Mouse (Mus musculus) stomach, adult 2 months (tissue): ENCODE data around the gene 1700016D06Rik. TPM values are rescaled to one million over a fixed set of nuclear protein-coding genes. Genes with fewer than 3 reads are reported as not detected.

ENCODE experiments used
- polyA plus RNA-seq: library from polyadenylated mRNA; depleted of rRNA; stranded (reverse); fragments of >200 nt; gene quantifications from 2 replicates; pipeline ENCODE4 v1.2.3, GENCODE M21; 2012; rRNA removed

The 1700016D06Rik gene
- polyA plus RNA-seq: not detected in 2 replicates

DNA sequence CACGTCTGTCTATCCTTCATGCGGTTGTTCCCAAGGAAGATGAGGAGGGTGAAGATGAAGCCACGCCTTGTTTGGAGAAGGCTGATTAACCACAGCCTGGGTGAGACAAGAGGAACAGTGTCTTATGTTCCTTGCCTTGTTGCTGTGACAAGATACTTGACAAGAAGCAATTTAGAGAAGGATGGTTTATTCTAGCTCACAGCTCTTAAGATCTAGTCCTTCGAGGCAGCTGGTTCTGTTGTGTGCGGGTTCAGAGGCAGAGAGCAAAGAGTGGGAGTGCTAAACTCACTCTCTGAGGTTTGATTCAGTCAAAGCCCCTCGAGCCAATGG is at the start of gene 1700016D06Rik:
Gene 1700016D06Rik (minus strand): TSS at position 31 of the 330 bp plus-strand sequence.

DNA sequence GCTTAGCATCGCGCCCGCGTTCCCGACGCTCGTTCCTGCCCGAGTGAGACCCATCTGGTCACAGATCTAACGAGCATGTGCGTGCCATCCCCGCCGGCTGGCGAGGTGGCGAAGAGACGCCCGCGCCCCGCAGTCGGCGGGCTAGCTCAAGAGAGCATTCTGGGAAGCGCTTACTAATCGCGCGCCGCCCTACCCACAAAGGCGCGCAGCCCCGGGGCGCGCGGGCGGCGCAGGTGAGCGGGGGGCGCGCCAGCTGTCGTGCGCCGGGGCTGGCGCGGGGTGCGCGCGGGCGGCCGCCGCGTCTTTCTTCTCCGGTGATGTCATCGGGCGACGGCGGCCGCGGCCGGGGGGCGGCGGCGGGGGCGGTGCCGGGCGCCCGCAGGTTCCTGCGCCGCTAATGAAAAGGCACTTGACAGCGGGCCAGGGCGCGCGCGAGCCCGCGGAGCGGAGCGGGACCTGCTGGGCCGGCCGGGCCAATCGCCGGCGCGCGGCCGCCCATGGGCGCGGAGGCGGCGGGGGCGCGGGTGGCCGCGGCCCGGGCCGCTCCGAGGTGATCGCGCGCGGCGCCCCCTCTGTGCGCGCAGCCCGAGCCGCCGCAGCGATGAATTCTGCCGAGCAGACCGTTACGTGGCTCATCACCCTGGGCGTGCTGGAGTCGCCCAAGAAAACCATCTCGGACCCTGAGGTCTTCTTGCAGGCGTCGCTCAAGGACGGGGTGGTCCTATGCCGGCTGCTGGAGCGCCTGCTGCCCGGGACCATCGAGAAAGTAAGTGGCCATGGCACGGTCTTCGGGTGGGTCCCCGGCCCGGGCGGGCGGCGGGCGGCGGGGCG is 27.0 kb upstream of the 1700016D06Rik start, which contains the start of gene Arhgef7:
Gene Arhgef7 (plus strand): TSS at position 71 of the 831 bp plus-strand sequence.

DNA sequence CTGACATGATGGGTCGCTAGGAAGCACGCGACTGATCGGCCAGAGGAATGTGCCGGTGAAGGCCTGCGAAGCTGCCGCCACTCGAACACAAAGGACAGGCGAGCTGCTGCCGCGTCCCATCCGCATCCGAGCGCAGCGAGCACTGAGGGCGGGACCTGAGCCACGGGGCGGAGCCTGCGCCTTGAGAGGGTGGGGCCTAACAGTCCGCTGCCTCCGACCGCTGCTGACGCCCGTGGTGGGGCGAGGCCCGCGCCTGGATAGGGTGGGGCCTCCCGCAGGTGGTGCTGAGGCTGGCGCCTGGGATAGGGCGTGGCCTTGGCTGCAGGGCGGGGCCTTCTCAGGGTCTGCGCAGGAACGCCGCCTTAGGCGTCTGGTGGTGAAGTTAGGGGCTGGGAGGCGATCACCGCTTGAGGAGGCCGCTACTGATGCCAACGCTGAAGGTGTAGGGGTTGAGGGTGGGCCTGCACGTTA is 65.2 kb downstream of the 1700016D06Rik start, which contains the start of gene Ankrd10:
Gene Ankrd10 (minus strand): TSS at position 147 of the 471 bp plus-strand sequence.

Other genes starting within 250 kb of the 1700016D06Rik start
- 10.0 and 12.6 TPM in 2 replicates for gene Rab20, start 222.4 kb downstream of the 1700016D06Rik start, polyA plus RNA-seq
- 47.9 and 56.6 TPM in 2 replicates for gene Naxd, start 203.6 kb downstream of the 1700016D06Rik start, polyA plus RNA-seq
- gene Cars2, start 150.3 kb downstream of the 1700016D06Rik start, polyA plus RNA-seq: 22.5 and 33.7 TPM in 2 replicates
- 3.1 and 5.2 TPM in 2 replicates for gene Ing1, start 145.5 kb downstream of the 1700016D06Rik start, polyA plus RNA-seq
- 22.3 and 23.4 TPM in 2 replicates for gene Ankrd10, start 65.3 kb downstream of the 1700016D06Rik start, polyA plus RNA-seq
- 10.7 and 12.3 TPM in 2 replicates for gene Arhgef7, start 26.7 kb upstream of the 1700016D06Rik start, polyA plus RNA-seq
- 0.23 TPM in 1 of 2 replicates, not detected in the other for gene Tex29, start 139.4 kb upstream of the 1700016D06Rik start, polyA plus RNA-seq